Mouse (Mus musculus): ENCODE measurements around the gene Actl7a. TPM values are rescaled to one million over a fixed set of nuclear protein-coding genes. Genes with fewer than 3 reads are reported as not detected.

Actl7a gene
- total RNA-seq, 1 experiment from 2014 or later, result not detected

GRCm38 (mm10) chr4:56757693-56758092, 14.5 kb downstream of the Actl7a start:
- DNase-seq, result no peak

- DNase-seq, result no peak
These were observed 24.7 kb downstream of the Actl7a start for GRCm38 (mm10) chr4:56767861-56768284.

- no peak for DNase-seq
These were observed 25.7 kb downstream of the Actl7a start for GRCm38 (mm10) chr4:56768913-56769312.

- no peak for DNase-seq
These were observed 27.9 kb downstream of the Actl7a start for GRCm38 (mm10) chr4:56771065-56771464.

GRCm38 (mm10) chr4:56791373-56791772, 48.2 kb downstream of the Actl7a start:
- DNase-seq, result no peak

Other genes with a start within 250 kb of the Actl7a start
- not detected in 2 replicates for gene Gm26657, start 3.3 kb upstream of the Actl7a start, total RNA-seq (2021)
- not detected in 2 replicates for gene Actl7b, start 2.0 kb upstream of the Actl7a start, total RNA-seq (2021)
- 35.5 and 40.1 TPM in 2 replicates for gene Elp1, start 58.9 kb downstream of the Actl7a start, total RNA-seq (2021)
- 13.1 and 14.6 TPM in 2 replicates for gene Fam206a, start 58.9 kb downstream of the Actl7a start, total RNA-seq (2021)
- 21.9 and 26.6 TPM in 2 replicates for gene Ctnnal1, start 121.8 kb downstream of the Actl7a start, total RNA-seq (2021)
- 46.7 and 53.9 TPM in 2 replicates for gene Tmem245, start 204.0 kb downstream of the Actl7a start, total RNA-seq (2021)
- gene Frrs1l, start 247.0 kb downstream of the Actl7a start, total RNA-seq (2021), result 0.24 and 0.39 TPM in 2 replicates